Mouse (Mus musculus): ENCODE data around the gene Tmem119. TPM values are rescaled to one million over a fixed set of nuclear protein-coding genes. Genes with fewer than 3 reads are reported as not detected.
"Not testable (repeated sequence)": the region's sequence is repeated elsewhere in the genome, so short reads cannot be mapped to it uniquely, and the experiment has no call there.

The Tmem119 gene
- polyA plus RNA-seq, 1 experiment from 2014 or later = 3.4 TPM

DNA sequence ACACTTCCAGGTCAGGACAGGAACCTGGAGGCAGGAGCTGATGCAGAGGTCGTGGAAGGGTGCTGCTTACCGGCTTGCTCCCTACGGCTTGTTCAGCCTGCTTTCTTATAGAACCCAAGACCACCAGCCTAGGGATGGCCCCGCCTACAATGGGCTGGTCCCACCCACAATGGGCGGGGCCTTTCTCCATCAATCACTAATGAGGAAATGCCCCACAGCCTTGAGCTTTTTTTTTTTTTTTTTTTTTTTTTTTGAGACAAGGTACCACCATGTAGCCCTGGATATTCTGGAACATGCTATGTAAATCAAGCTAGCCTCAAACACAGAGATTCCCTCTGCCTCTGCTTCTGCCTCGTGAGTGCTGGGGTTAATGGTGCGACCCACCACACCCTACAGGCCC lies 18.4 kb downstream of the Tmem119 start:
- no peak overlapping the region for H3K27ac ChIP-seq (ENCODE audit: low read depth)
- H3K9ac ChIP-seq (replicated peaks) = no peak overlapping the region
- H3K36me3 ChIP-seq (replicated peaks; ENCODE audit: insufficient read depth, low read length) = peaks cover 10% of the 10 kb centered on the region
- no peaks in the 10 kb centered on the region for H3K27me3 ChIP-seq (ENCODE audit: insufficient read depth, low read length)
- no peak overlapping the region for H3K4me3 ChIP-seq (ENCODE audit: low read depth, low read length)
- 70% methylated on average over 7 of the region's 7 CpGs for WGBS (ENCODE audit: insufficient replicate concordance)
- TF ChIP-seq EP300 (IDR thresholded peaks at IDR 0.05; ENCODE audit: low read depth) (no peak), CTCF (IDR thresholded peaks at IDR 0.05; ENCODE audit: low read depth) (no peak)
- H3K4me1 ChIP-seq (ENCODE audit: insufficient read depth) = peaks cover 6% of the 10 kb centered on the region; the same call in 1 of the 2 replicates
- H3K4me2 ChIP-seq (ENCODE audit: low read depth, low read length) = no peak overlapping the region
- DNase-seq (no peak), ATAC-seq (no peak)
- no peaks in the 10 kb centered on the region for H3K9me3 ChIP-seq (ENCODE audit: low read length)

DNA sequence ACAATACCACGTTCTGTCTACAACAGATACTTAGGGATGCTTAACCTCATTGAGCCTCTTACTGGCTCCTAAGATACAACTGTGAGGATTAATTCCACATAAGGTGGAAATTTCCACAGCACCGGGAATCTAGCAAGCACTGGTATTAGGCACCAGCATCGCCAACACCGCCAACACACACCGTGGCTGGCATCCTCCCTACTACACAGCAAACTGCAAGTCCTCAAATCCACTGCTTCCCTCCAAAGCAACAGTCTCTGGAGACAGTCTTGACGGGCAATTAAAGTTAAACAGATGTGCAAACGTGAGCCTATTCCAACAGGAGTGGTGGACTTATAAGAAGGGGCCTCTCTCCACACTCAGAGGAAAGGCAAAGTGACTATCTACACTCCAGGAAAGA lies 19.1 kb downstream of the Tmem119 start:
- H3K27ac ChIP-seq (ENCODE audit: low read depth) = no peak overlapping the region
- H3K9ac ChIP-seq (replicated peaks) = no peak overlapping the region
- 75% methylated on average over 7 of the region's 7 CpGs for WGBS (ENCODE audit: insufficient replicate concordance)
- DNase-seq (no peak), ATAC-seq (no peak)
- no peak overlapping the region for H3K4me2 ChIP-seq (ENCODE audit: low read depth, low read length)
- no peaks in the 10 kb centered on the region for H3K9me3 ChIP-seq (ENCODE audit: low read length)
- no peak for TF ChIP-seq EP300 (IDR thresholded peaks at IDR 0.05; ENCODE audit: low read depth)
- TF ChIP-seq CTCF (IDR thresholded peaks at IDR 0.05; ENCODE audit: low read depth) = no peak
- H3K27me3 ChIP-seq (ENCODE audit: insufficient read depth, low read length) = no peaks in the 10 kb centered on the region
- H3K4me1 ChIP-seq (ENCODE audit: insufficient read depth) = peaks cover 3% of the 10 kb centered on the region
- H3K36me3 ChIP-seq (replicated peaks; ENCODE audit: insufficient read depth, low read length) = peaks cover 15% of the 10 kb centered on the region
- H3K4me3 ChIP-seq (ENCODE audit: low read depth, low read length) = no peak overlapping the region

DNA sequence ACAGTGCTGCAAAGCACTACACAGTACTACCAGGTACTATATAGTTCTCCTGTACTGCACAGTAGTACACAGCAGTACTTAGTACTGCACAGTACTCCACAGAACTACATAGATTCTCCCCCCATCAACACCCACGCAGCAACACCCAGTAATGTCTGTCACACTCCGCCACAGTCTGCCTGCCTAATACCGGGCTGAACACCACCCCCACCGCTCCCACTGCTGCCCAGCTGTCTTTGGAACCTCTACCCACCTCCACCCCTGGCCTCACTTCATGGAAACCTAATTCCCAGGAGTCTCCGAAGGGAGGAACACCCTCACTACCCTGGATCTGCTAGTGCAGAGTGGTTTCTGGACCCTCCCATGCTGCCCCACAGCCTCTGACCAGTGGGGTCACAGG lies 19.6 kb downstream of the Tmem119 start:
- TF ChIP-seq EP300 (IDR thresholded peaks at IDR 0.05; ENCODE audit: low read depth) (no peak), CTCF (IDR thresholded peaks at IDR 0.05; ENCODE audit: low read depth) (no peak)
- Histone ChIP-seq H3K4me2 (ENCODE audit: low read depth, low read length) (no peak overlapping the region), H3K9ac (replicated peaks) (no peak overlapping the region), H3K36me3 (replicated peaks; ENCODE audit: insufficient read depth, low read length) (peaks cover 20% of the 10 kb centered on the region), H3K4me3 (ENCODE audit: low read depth, low read length) (no peak overlapping the region), H3K9me3 (ENCODE audit: low read length) (no peaks in the 10 kb centered on the region), H3K4me1 (ENCODE audit: insufficient read depth) (peaks cover 6% of the 10 kb centered on the region), H3K27ac (ENCODE audit: low read depth) (no peak overlapping the region), H3K27me3 (ENCODE audit: insufficient read depth, low read length) (no peaks in the 10 kb centered on the region)
- DNase-seq (no peak), ATAC-seq (no peak)
- WGBS (ENCODE audit: insufficient replicate concordance) = 92% methylated on average over 5 of the region's 5 CpGs

DNA sequence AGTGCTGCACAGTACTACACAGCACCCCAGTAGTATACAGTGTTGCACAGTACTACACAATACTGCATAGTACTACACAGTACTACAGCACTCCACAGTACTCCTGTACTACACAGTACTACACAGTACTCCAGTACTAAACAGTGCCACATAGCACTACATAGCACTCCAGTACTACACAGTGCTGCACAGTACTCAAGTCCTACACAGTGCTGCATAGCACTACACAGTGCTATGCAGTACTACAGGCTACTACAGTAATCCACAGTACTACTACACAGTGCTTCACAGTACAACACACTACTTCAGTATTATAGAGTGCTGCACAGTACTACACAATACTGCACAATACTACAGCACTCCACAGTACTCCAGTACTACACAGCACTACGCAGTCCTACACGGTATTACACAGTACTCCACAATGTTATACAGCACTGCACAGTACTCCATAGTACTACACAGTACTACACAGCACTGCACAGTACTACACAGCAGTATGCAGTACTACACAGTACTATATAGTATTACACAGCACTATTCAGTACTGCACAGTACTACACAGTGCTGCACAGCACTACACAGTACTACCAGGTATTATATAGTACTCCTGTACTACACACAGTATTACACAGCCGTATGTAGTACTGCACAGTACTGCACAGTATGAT lies 20.1 kb downstream of the Tmem119 start:
- 83% methylated on average over 3 of the region's 3 CpGs for WGBS (ENCODE audit: insufficient replicate concordance)
- H3K4me2 ChIP-seq (ENCODE audit: low read depth, low read length) = no peak overlapping the region
- H3K27ac ChIP-seq (ENCODE audit: low read depth) = no peak overlapping the region
- no peaks in the 10 kb centered on the region for H3K9me3 ChIP-seq (ENCODE audit: low read length)
- DNase-seq (no peak), ATAC-seq (no peak)
- peaks cover 25% of the 10 kb centered on the region for H3K36me3 ChIP-seq (replicated peaks; ENCODE audit: insufficient read depth, low read length)
- H3K4me1 ChIP-seq (ENCODE audit: insufficient read depth) = peaks cover 8% of the 10 kb centered on the region
- H3K9ac ChIP-seq (replicated peaks) = no peak overlapping the region
- no peaks in the 10 kb centered on the region for H3K27me3 ChIP-seq (ENCODE audit: insufficient read depth, low read length)
- TF ChIP-seq CTCF (IDR thresholded peaks at IDR 0.05; ENCODE audit: low read depth) (no peak), EP300 (IDR thresholded peaks at IDR 0.05; ENCODE audit: low read depth) (no peak)
- H3K4me3 ChIP-seq (ENCODE audit: low read depth, low read length) = no peak overlapping the region

DNA sequence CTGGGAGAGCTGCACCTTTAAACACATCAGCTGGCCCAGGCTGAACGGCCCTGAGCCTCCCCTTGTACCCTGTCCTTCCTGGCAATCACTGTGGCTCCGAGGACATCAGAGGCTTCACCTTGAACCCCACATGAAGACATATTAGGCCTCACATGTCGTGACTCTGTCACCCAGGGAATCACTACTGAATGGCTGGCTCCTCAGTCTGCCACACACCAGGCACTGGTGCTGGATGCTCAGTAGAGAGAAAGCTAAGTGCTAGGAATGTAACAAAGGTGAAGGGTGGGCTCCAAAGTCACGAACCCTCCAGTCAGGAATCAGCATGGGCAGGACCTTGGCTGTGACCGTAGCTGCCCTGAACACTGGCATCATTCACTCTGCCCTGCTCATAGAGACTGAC lies 20.7 kb downstream of the Tmem119 start:
- Histone ChIP-seq H3K9ac (replicated peaks) (no peak overlapping the region), H3K4me2 (ENCODE audit: low read depth, low read length) (no peak overlapping the region), H3K4me1 (ENCODE audit: insufficient read depth) (peaks cover 8% of the 10 kb centered on the region), H3K9me3 (ENCODE audit: low read length) (no peaks in the 10 kb centered on the region), H3K4me3 (ENCODE audit: low read depth, low read length) (no peak overlapping the region), H3K27ac (ENCODE audit: low read depth) (no peak overlapping the region), H3K36me3 (replicated peaks; ENCODE audit: insufficient read depth, low read length) (peaks cover 30% of the 10 kb centered on the region), H3K27me3 (ENCODE audit: insufficient read depth, low read length) (no peaks in the 10 kb centered on the region)
- ATAC-seq (no peak), DNase-seq (no peak)
- WGBS (ENCODE audit: insufficient replicate concordance) = 75% methylated on average over 5 of the region's 5 CpGs
- TF ChIP-seq EP300 (IDR thresholded peaks at IDR 0.05; ENCODE audit: low read depth) (no peak), CTCF (IDR thresholded peaks at IDR 0.05; ENCODE audit: low read depth) (no peak)

DNA sequence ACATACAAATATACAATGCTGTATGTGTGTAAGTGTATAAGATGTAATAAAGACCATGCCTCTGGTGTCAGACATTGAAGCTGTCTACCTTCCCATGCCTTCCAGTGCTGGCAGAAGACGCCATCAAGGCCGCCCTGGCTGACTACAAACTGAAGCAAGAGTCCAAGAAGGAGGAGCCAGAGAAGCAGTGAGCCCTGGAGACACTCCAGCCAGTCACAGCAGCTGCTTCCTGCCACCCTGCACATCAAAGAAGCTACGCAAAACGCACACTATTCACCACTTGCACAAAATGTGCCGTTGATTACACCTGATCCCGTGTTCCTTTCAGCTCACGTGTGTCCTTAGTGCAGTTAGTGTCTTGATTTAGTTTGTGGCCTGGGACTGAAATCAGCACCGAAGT lies 22.6 kb downstream of the Tmem119 start:
- H3K9ac ChIP-seq (replicated peaks); H3K27me3 ChIP-seq (ENCODE audit: insufficient read depth, low read length); H3K4me2 ChIP-seq (ENCODE audit: low read depth, low read length); DNase-seq; H3K9me3 ChIP-seq (ENCODE audit: low read length); H3K27ac ChIP-seq (ENCODE audit: low read depth); ATAC-seq; H3K4me3 ChIP-seq (ENCODE audit: low read depth, low read length): not testable (repeated sequence)
- 77% methylated on average over 8 of the region's 8 CpGs for WGBS (ENCODE audit: insufficient replicate concordance)
- Histone ChIP-seq H3K4me1 (ENCODE audit: insufficient read depth) (peaks cover 12% of the 10 kb centered on the region), H3K36me3 (replicated peaks; ENCODE audit: insufficient read depth, low read length) (peaks cover 35% of the 10 kb centered on the region)

DNA sequence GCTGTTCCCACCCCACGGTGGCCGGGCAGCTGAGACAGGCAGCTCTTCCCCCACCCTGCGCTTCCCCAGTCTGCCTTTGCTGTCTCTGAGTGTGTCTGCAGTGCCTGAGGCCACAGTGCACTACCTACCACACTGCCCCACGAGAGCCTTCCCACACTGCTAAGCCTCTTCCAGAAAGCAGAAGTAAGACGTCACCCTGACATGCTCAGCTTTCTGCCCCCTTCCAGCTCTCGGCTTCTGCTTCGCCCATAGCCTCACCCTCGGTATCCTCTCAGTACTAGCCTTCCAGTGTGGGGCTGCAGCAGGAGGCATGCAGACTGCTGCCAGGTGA lies 23.5 kb downstream of the Tmem119 start:
- H3K9ac ChIP-seq (replicated peaks) = no peak overlapping the region
- 47% methylated on average over 8 of the region's 8 CpGs for WGBS (ENCODE audit: insufficient replicate concordance)
- no peak overlapping the region for H3K4me2 ChIP-seq (ENCODE audit: low read depth, low read length)
- H3K27me3 ChIP-seq (ENCODE audit: insufficient read depth, low read length) = no peaks in the 10 kb centered on the region
- no peaks in the 10 kb centered on the region for H3K9me3 ChIP-seq (ENCODE audit: low read length)
- H3K4me3 ChIP-seq (ENCODE audit: low read depth, low read length) = no peak overlapping the region
- peaks cover 35% of the 10 kb centered on the region for H3K36me3 ChIP-seq (replicated peaks; ENCODE audit: insufficient read depth, low read length)
- H3K4me1 ChIP-seq (ENCODE audit: insufficient read depth) = peaks cover 17% of the 10 kb centered on the region
- TF ChIP-seq EP300 (IDR thresholded peaks at IDR 0.05; ENCODE audit: low read depth) (no peak), CTCF (IDR thresholded peaks at IDR 0.05; ENCODE audit: low read depth) (no peak)
- peak; percentile 53 for DNase-seq
- ATAC-seq = peak; percentile 6; the same call in 1 of the 2 replicates
- H3K27ac ChIP-seq (ENCODE audit: low read depth) = peak overlapping the region; percentile 71

Data from liver, postnatal 0 days (tissue).